Mouse (Mus musculus) central nervous system, embryonic 11.5 days (tissue): ENCODE results near the gene Cd24a. TPM values are rescaled to one million over a fixed set of nuclear protein-coding genes. Genes with fewer than 3 reads are reported as not detected.

Experiments used
- polyA plus RNA-seq: library from polyadenylated mRNA; depleted of rRNA; stranded (reverse); fragments of >200 nt; gene quantifications from 2 replicates; pipeline ENCODE4 v1.2.3, GENCODE M21; 2012; rRNA removed

Cd24a gene
- polyA plus RNA-seq = 517 and 739 TPM in 2 replicates

GRCm38 (mm10) chr10:43577997-43578331 is at the start of gene Cd24a:
Cd24a (plus strand) TSS chr10:43578284.

GRCm38 (mm10) chr10:43540442-43541152 is 37.5 kb upstream of the Cd24a start, which contains the start of gene 1700021F05Rik:
1700021F05Rik (minus strand) TSS chr10:43540994.

Other genes with a start within 250 kb of the Cd24a start
- 14.6 and 16.0 TPM in 2 replicates for gene Bend3, start 99.5 kb upstream of the Cd24a start, polyA plus RNA-seq
- gene Gm9803, start 54.2 kb upstream of the Cd24a start, polyA plus RNA-seq = 1.3 and 5.4 TPM in 2 replicates
- 25.4 and 45.3 TPM in 2 replicates for gene 1700021F05Rik, start 37.3 kb upstream of the Cd24a start, polyA plus RNA-seq